Mouse (Mus musculus): Measurements from ENCODE around the gene Saa2. TPM values are rescaled to one million over a fixed set of nuclear protein-coding genes. Genes with fewer than 3 reads are reported as not detected.

The Saa2 gene
- polyA plus RNA-seq, 1 experiment from 2014 or later = not detected

DNA sequence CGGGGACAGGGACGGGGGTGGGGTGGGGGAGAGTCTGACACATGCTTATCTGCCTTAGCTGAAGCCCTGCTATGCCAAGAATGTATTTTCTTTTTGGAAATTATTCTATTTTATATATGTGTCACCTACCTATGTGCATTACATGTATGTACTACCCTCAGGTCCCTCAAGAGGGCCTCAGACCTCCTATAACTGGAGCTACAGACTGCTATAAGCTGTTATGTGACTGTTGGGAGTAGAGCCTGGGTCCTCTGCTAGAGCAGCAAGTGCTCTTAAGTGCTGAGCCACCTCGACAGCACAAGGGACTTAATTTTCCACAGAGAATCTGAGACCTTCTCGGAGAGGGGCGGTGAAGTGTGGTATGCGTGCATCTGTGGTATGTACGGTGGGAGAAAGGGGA is 16.9 kb downstream of the Saa2 start:
- no peak overlapping the region for H3K9ac ChIP-seq
- no peak for ATAC-seq (ENCODE audit: low FRiP score, low read depth)
- H3K4me3 ChIP-seq = no peak overlapping the region
- no peak overlapping the region for H3K4me2 ChIP-seq (replicated peaks)
- H3K36me3 ChIP-seq = peaks cover 69% of the 10 kb centered on the region
- H3K27me3 ChIP-seq (replicated peaks) = no peaks in the 10 kb centered on the region
- no peaks in the 10 kb centered on the region for H3K9me3 ChIP-seq
- H3K27ac ChIP-seq = no peak overlapping the region
- 95% methylated on average over 7 of the region's 7 CpGs for WGBS
- H3K4me1 ChIP-seq = no peaks in the 10 kb centered on the region

DNA sequence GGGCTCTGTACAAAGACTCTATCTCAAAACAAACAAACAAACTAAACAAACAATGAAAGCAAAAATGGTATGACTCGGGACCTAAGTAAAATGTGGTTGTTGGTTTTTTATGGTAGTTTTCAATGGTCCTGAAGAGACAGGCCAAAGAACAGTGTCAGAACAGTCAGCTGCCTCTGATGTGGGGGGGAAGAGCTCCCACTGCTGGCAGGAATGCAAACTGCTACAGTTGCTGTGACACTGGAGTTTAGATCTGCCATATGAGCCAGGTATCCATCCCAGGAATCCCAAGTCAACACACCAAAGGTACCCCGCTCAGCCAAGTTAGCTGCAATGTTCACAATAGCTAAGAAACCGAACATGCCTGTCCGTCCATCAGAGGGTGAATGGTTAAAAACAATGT is 19.1 kb downstream of the Saa2 start:
- H3K27ac ChIP-seq = no peak overlapping the region
- peaks cover 74% of the 10 kb centered on the region for H3K36me3 ChIP-seq
- no peaks in the 10 kb centered on the region for H3K9me3 ChIP-seq
- 68% methylated on average over 4 of the region's 4 CpGs for WGBS
- no peak overlapping the region for H3K4me3 ChIP-seq
- H3K9ac ChIP-seq = no peak overlapping the region
- no peak overlapping the region for H3K4me2 ChIP-seq (replicated peaks)
- H3K4me1 ChIP-seq = no peaks in the 10 kb centered on the region
- H3K27me3 ChIP-seq (replicated peaks) = no peaks in the 10 kb centered on the region
- no peak for ATAC-seq (ENCODE audit: low FRiP score, low read depth)

DNA sequence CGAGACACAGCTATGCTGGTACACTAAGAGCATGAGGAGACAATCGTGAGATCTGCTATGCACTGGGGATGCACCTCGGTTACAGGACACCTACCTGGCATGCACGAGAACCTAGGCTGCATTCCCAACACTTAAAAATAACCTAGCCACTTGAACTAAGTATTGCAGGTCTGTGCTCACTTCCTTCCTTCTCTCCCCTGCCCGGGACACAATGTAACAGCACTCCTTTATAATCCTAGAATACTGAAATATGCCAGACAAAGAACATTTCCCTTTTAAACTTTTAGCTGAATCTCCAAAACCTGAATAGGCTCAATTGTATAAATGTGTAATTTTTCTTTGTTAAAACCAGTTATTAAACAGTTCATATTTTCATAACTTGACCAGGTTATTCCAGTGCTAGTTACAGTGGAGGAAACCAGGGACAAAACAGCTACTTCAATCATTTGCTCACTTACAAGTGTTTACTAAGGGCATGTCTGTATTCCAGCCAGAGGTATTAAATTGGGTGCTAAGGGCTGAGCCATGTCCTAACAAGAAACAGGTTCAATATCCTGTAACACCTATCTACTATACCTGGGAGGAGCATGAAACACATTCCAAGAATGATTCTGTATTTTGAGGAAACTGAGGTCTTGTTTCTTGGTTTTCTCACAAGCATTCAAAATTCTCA is 37.7 kb downstream of the Saa2 start:
- no peak for ATAC-seq (ENCODE audit: low FRiP score, low read depth)
- H3K36me3 ChIP-seq = peaks cover 41% of the 10 kb centered on the region

DNA sequence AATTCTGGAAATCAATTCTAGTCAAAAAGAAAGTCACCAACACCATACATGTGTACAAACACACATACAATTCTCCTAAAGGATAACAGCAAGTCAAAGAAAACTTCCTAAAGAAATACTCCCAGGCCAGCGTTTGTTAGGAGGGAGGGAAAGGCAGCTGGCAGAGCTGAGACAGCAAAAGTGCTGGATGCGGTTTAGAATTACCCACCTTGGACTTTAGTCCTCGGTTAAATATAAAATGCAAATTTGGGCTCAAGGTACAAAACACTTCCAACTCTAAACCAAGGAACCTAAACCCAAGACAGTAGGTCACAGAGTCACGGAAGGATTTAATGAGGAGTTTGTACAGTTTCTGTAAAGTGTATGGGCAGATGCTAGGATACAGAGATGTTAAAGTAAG is 42.3 kb downstream of the Saa2 start:
- Histone ChIP-seq H3K9ac (no peak overlapping the region), H3K9me3 (no peaks in the 10 kb centered on the region), H3K36me3 (peaks cover 6% of the 10 kb centered on the region), H3K4me1 (peaks cover 19% of the 10 kb centered on the region), H3K27ac (no peak overlapping the region), H3K4me3 (no peak overlapping the region), H3K4me2 (replicated peaks) (0 out of 2 replicates have a peak overlapping the region, but pooled peaks have one; percentile 14), H3K27me3 (replicated peaks) (no peaks in the 10 kb centered on the region)
- ATAC-seq (ENCODE audit: low FRiP score, low read depth) = no peak
- 89% methylated on average over 4 of the region's 4 CpGs for WGBS

More for the DNA sequence above, 37.7 kb downstream of the Saa2 start:
- no peaks in the 10 kb centered on the region for H3K9me3 ChIP-seq
- no peak overlapping the region for H3K9ac ChIP-seq
- no peaks in the 10 kb centered on the region; the same call in 1 of the 2 replicates for H3K4me1 ChIP-seq
- no peak overlapping the region for H3K27ac ChIP-seq
- 88% methylated on average over 5 of the region's 5 CpGs for WGBS
- no peak overlapping the region for H3K4me2 ChIP-seq (replicated peaks)
- no peak overlapping the region for H3K4me3 ChIP-seq
- no peaks in the 10 kb centered on the region for H3K27me3 ChIP-seq (replicated peaks)

DNA sequence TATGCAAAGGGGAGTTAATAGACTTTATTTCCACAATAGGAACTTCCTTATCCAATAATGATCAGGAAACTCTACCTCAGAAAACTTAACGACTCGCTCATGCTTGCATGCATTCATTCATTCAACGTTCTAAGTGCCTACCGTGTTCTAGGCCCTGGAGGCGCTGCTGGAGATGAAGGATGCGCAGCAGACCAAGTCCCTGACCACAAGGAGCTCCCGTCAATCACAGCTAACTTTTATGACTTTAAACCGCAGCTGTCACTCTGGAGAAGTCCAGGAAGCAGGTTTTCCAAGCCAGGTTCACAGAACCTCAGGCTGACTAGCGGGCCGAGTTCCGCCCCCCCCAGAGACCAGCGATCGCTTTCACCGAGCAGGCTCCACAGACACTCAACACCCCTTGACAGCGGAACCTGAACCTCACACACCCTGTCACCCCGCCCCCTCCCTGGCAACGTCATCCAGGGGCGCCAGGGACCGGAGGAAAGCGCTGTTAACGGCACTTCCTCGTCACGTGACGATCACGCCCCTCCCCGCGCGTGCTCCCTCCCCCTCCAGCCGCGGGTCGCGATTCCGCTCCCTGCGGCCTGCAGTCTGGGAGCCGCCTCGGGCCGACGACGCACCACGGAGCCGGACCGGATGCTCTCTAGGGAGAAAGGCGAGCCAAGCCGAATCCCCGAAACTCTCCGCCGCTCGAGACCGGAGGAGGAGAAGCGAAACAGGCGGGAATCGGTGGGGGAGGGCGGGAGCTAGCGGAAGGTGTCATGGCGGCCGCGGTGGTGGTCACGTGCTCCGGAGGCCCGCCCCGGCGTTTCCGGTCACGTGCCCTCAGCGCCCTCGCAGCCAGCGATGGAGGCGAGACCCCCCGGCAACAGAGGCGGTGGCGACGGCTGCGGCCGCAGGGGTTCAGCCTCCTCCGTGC is 44.0 kb downstream of the Saa2 start, which contains the start of the genes Hps5 and Gtf2h1:
Gene Hps5 (minus strand): TSS at position 778 of the 919 bp plus-strand sequence.
Gene Gtf2h1 (plus strand): TSS at position 817 of the 919 bp plus-strand sequence.
- H3K9ac ChIP-seq = peak within 1 kb of the TSS; percentile 81
- WGBS = under 1% methylated on average over 75 of the region's 75 CpGs
- peaks cover 19% of the 10 kb centered on the region for H3K4me1 ChIP-seq
- no peak within 1 kb of the TSS; the same call in 1 of the 2 replicates for H3K27ac ChIP-seq
- H3K4me3 ChIP-seq = peak within 1 kb of the TSS; percentile 97
- peak; percentile 99 for ATAC-seq (ENCODE audit: low FRiP score, low read depth)
- H3K4me2 ChIP-seq (replicated peaks) = peak within 1 kb of the TSS; percentile 78
- peaks cover 4% of the 10 kb centered on the region; the same call in 1 of the 2 replicates for H3K36me3 ChIP-seq
- H3K9me3 ChIP-seq = no peaks in the 10 kb centered on the region
- no peaks in the 10 kb centered on the region for H3K27me3 ChIP-seq (replicated peaks)

DNA sequence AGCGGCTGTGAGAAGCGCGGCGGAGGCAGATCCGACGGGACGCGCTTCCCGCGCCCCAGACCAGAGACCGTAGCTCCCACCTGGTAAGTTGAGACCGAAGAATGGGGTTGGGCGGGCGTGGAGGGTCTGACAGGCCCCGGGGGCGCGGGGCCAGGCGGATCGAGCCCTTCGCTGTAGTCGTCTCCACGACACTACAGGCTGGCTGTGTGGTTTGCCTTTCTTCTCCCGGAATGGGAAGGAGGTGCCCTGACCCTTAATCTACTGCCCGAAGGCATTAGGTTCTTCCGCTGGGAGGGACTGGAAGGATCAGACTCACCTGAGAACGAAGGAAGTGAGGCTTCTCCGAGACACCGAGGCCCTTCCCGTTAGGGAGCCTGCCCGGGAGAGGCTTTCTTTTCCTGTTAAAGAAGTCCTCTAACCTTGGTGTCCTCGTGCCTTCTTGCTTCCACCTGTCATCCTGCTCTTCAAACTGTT is 44.7 kb downstream of the Saa2 start:
- H3K27me3 ChIP-seq (replicated peaks) = no peaks in the 10 kb centered on the region
- no peaks in the 10 kb centered on the region for H3K9me3 ChIP-seq
- H3K36me3 ChIP-seq = peaks cover 5% of the 10 kb centered on the region; the same call in 1 of the 2 replicates
- H3K4me3 ChIP-seq = peak overlapping the region; percentile 97
- peak overlapping the region; percentile 78 for H3K4me2 ChIP-seq (replicated peaks)
- peak; percentile 63 for ATAC-seq (ENCODE audit: low FRiP score, low read depth)
- peak overlapping the region; percentile 81 for H3K9ac ChIP-seq
- peaks cover 19% of the 10 kb centered on the region for H3K4me1 ChIP-seq
- WGBS = under 1% methylated on average over 31 of the region's 31 CpGs
- H3K27ac ChIP-seq = no peak overlapping the region; the same call in 1 of the 2 replicates

DNA sequence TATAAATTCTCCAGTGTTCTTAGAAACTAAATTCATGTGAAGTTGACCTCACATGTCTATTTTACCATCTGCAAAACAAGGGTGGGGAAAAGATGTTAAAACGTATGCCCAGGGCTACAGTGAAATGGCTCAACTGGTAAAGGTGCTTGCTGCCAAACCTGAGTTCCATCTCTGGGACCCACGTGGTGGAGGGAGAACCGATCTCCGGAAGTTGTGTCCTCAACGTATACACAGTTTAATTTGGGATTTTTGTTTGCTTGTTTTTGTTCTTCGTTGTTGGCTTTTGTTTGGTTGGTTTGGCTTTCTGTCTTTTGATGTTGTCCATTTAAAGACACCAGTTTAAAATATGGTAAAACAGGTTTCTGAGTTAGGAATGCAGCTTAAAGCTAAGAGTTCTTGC is 45.2 kb downstream of the Saa2 start:
- ATAC-seq (ENCODE audit: low FRiP score, low read depth) = no peak
- H3K4me2 ChIP-seq (replicated peaks) = peak overlapping the region; percentile 78
- WGBS = 60% methylated on average over 6 of the region's 6 CpGs
- H3K4me3 ChIP-seq = peak overlapping the region; percentile 97
- peak overlapping the region; percentile 81 for H3K9ac ChIP-seq
- H3K4me1 ChIP-seq = peaks cover 19% of the 10 kb centered on the region
- H3K27ac ChIP-seq = no peak overlapping the region
- no peaks in the 10 kb centered on the region for H3K9me3 ChIP-seq
- H3K36me3 ChIP-seq = peaks cover 9% of the 10 kb centered on the region; the same call in 1 of the 2 replicates
- no peaks in the 10 kb centered on the region for H3K27me3 ChIP-seq (replicated peaks)

Other genes starting within 250 kb of the Saa2 start
- gene Sergef, start 112.0 kb upstream of the Saa2 start, polyA plus RNA-seq (2016; fragmentation: Nextera tagmentation; extraction: Ambion mirVana) = 21.1 and 24.4 TPM in 2 replicates
- gene Tph1, start 79.3 kb upstream of the Saa2 start, polyA plus RNA-seq (2016; fragmentation: Nextera tagmentation; extraction: Ambion mirVana) = 0.93 and 1.7 TPM in 2 replicates
- gene Saal1, start 41.1 kb upstream of the Saa2 start, polyA plus RNA-seq (2016; fragmentation: Nextera tagmentation; extraction: Ambion mirVana) = 24.3 and 26.1 TPM in 2 replicates
- gene Saa3, start 36.1 kb upstream of the Saa2 start, polyA plus RNA-seq (2016; fragmentation: Nextera tagmentation; extraction: Ambion mirVana) = 0.47 TPM in 1 of 2 replicates, not detected in the other
- not detected in 2 replicates for gene Saa4, start 19.2 kb upstream of the Saa2 start, polyA plus RNA-seq (2016; fragmentation: Nextera tagmentation; extraction: Ambion mirVana)
- 1.5 and 1.6 TPM in 2 replicates for gene Saa1, start 8.8 kb upstream of the Saa2 start, polyA plus RNA-seq (2016; fragmentation: Nextera tagmentation; extraction: Ambion mirVana)
- 22.7 and 23.5 TPM in 2 replicates for gene Hps5, start 44.3 kb downstream of the Saa2 start, polyA plus RNA-seq (2016; fragmentation: Nextera tagmentation; extraction: Ambion mirVana)
- 46.4 and 48.1 TPM in 2 replicates for gene Gtf2h1, start 44.3 kb downstream of the Saa2 start, polyA plus RNA-seq (2016; fragmentation: Nextera tagmentation; extraction: Ambion mirVana)
- gene Ldha, start 89.7 kb downstream of the Saa2 start, polyA plus RNA-seq (2016; fragmentation: Nextera tagmentation; extraction: Ambion mirVana) = 847 and 930 TPM in 2 replicates
- gene Ldhc, start 109.4 kb downstream of the Saa2 start, polyA plus RNA-seq (2016; fragmentation: Nextera tagmentation; extraction: Ambion mirVana) = 0.26 TPM in 1 of 2 replicates, not detected in the other
- 338 and 348 TPM in 2 replicates for gene Tsg101, start 168.2 kb downstream of the Saa2 start, polyA plus RNA-seq (2016; fragmentation: Nextera tagmentation; extraction: Ambion mirVana)
- 7.3 and 7.9 TPM in 2 replicates for gene Uevld, start 206.7 kb downstream of the Saa2 start, polyA plus RNA-seq (2016; fragmentation: Nextera tagmentation; extraction: Ambion mirVana)
- not detected in 2 replicates for gene Gm9999, start 231.8 kb downstream of the Saa2 start, polyA plus RNA-seq (2016; fragmentation: Nextera tagmentation; extraction: Ambion mirVana)